Mouse (Mus musculus): ENCODE measurements around the gene Ssrp1.

DNA sequence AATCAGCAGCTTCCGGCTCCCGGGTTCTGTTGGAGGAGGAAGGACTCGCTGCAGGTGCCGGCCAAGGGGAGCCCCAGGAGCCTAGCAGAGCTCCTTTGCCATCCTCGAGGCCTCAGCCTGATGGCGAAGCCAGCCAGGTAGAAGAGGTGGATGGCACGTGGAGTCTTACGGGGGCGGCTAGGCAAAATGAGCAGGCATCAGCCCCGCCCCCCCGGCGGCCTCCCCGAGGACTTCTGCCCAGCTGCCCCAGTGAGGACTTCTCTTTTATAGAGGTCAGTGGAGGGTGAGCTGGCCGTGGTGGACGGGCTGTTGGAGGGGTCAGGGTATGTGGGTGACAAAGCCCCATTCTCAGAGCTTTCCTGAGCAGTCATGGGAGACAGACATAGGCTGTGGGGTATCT is 33.1 kb downstream of the Ssrp1 start:
- no peak for TF ChIP-seq TCF12 (IDR thresholded peaks at IDR 0.05; ENCODE audit: low read depth, low read length)
- no peak for TF ChIP-seq TBP (conservative IDR thresholded peaks at IDR 0.05; ENCODE audit: low read depth, low read length)
- no peak for TF ChIP-seq POLR2AphosphoS2 (IDR thresholded peaks at IDR 0.05; ENCODE audit: low read depth, low read length)
- no peak for TF ChIP-seq CTCF (conservative IDR thresholded peaks at IDR 0.05 in 1 of 2, IDR thresholded peaks at IDR 0.05 in 1 of 2; ENCODE audit: low read depth in 2 of 2, low read length in 2 of 2)
- no peak for TF ChIP-seq HCFC1 (IDR thresholded peaks at IDR 0.05; ENCODE audit: low read depth, low read length)
